Mouse (Mus musculus) cerebellum, adult 2 months (tissue): ENCODE data around the gene Rarb.

Source experiments
- CTCF ChIP-seq: fragments of 200-500 bp; IDR thresholded peaks from 2 replicates; pipeline ENCODE4 v1.5.1; 2011; ENCODE audit warnings: low read depth, mild to moderate bottlenecking, control low read depth, low read length, moderate library complexity, borderline replicate concordance; ENCODE audit not compliant: insufficient read depth
- POLR2A ChIP-seq: fragments of 200-500 bp; IDR thresholded peaks from 2 replicates; pipeline ENCODE4 v1.6.1; 2011; ENCODE audit warnings: low read length, control low read depth, borderline replicate concordance; ENCODE audit not compliant: insufficient read depth

- no peak for TF ChIP-seq CTCF
- no peak for TF ChIP-seq POLR2A
Observed at GRCm38 (mm10) chr14:16815096-16815741, 3.7 kb downstream of the Rarb start.
